Mouse (Mus musculus) cerebellum, adult 2 months (tissue): Measurements from ENCODE around the gene Kirrel3. TPM values are rescaled to one million over a fixed set of nuclear protein-coding genes. Genes with fewer than 3 reads are reported as not detected.

Experiments
- DNase-seq, 2 experiments: peaks; one replicate each; pipeline ENCODE4 v3.0.0; 2021
- H3K27ac ChIP-seq: fragments of 200-500 bp; 2 replicates; pipeline ENCODE4 v1.5.1; 2012; ENCODE audit warnings: low read length, control low read depth, inconsistent platforms; ENCODE audit not compliant: insufficient read depth
- H3K27me3 ChIP-seq: fragments of 200-500 bp; 2 replicates; pipeline ENCODE4 v1.6.1; 2012; ENCODE audit warnings: inconsistent platforms, mild to moderate bottlenecking, low read length, moderate library complexity; ENCODE audit not compliant: control insufficient read depth, insufficient read depth
- H3K4me1 ChIP-seq: fragments of 200-500 bp; 2 replicates; pipeline ENCODE4 v1.6.1; 2011; ENCODE audit warnings: low read length; ENCODE audit not compliant: control insufficient read depth, insufficient read depth
- H3K4me3 ChIP-seq: fragments of 200-500 bp; replicated peaks from 2 replicates; pipeline ENCODE3; 2011; ENCODE audit warnings: mild to moderate bottlenecking, low read depth, low read length, control low read depth; ENCODE audit not compliant: insufficient read depth
- CTCF ChIP-seq: fragments of 200-500 bp; IDR thresholded peaks from 2 replicates; pipeline ENCODE4 v1.5.1; 2011; ENCODE audit warnings: low read depth, mild to moderate bottlenecking, control low read depth, low read length, moderate library complexity, borderline replicate concordance; ENCODE audit not compliant: insufficient read depth
- POLR2A ChIP-seq: fragments of 200-500 bp; IDR thresholded peaks from 2 replicates; pipeline ENCODE4 v1.6.1; 2011; ENCODE audit warnings: low read length, control low read depth, borderline replicate concordance; ENCODE audit not compliant: insufficient read depth
- WGBS: fragments of 180-500 bp; shearing (Covaris S2); methylation state at CpG from one replicate; pipeline ENCODE4 v1.1.7; 2018; 5-methylcytosine and 5-hydroxymethylcytosine counted together
- polyA plus RNA-seq: library from polyadenylated mRNA; depleted of rRNA; stranded (reverse); fragments of >200 nt; gene quantifications from 2 replicates; pipeline ENCODE4 v1.2.3, GENCODE M21; 2012

Kirrel3 gene
- polyA plus RNA-seq, 1 experiment = 63.5 TPM

DNA sequence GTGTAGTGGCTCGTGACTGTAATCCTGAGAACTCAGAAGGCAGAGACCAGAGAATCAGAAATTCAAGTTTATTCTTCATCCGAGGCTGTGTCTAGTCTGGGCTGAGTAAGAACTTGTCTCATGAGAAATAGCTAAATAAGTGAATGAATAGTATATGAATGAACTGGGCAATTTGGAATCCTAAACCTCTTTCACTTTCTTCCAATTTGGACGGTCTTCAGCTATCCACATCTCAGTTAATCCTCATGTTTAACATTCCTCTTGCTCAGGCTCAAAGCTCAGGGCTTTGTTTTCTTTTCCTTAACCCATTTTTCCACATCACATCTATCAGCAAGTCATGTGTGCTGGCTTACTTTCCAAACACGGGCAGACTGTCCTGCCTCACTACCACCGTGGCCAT lies 25.7 kb upstream of the Kirrel3 start:
- no peaks in the 10 kb centered on the region for H3K27me3 ChIP-seq
- DNase-seq = no peak
- H3K27ac ChIP-seq = no peak overlapping the region
- TF ChIP-seq POLR2A = no peak
- no peak for TF ChIP-seq CTCF
- WGBS = 87% methylated on average over 5 of the region's 5 CpGs
- H3K4me1 ChIP-seq = no peaks in the 10 kb centered on the region
- H3K4me3 ChIP-seq = no peak overlapping the region

DNA sequence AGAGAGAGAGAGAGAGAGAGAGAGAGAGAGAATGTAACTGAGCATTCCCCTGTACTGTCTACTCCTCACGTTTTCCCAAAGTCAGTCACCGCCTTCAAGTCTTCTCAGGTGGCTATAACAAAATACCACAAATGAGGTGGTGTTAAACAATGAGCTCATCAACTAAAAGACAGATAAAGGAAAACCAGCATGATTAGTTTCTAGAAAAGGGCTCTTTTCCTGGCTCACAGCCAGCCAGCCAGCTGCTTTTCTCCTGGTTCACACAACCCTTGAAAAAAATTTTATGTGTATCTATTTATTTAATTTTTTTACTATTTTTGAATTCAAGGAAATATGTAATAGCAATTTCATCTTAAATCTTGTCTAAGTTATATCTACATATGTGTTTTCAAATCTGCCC lies 22.0 kb upstream of the Kirrel3 start:
- DNase-seq = no peak
- Histone ChIP-seq H3K4me1 (no peaks in the 10 kb centered on the region), H3K27ac (no peak overlapping the region), H3K27me3 (no peaks in the 10 kb centered on the region), H3K4me3 (no peak overlapping the region)
- TF ChIP-seq CTCF (no peak), POLR2A (no peak)
- 56% methylated on average over 2 of the region's 2 CpGs for WGBS

DNA sequence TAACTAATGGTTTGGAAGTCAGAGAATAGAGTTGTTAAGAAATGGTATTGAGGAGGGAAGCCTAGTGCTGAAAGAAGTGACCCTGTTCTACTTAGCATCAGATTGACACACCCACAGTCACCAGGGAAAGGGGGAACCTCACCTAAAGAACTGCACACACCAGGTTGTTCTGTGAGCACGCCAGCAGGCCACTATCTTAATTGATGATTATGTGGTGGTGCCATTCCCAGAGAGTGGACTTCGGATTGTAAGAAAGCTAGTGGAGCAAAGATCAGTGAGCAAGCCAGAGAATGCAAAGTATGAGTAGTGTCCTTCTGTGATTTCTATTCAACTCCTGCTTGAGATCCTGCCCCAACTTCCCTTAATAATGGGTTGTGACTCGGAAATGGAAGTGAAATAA lies 19.6 kb upstream of the Kirrel3 start:
- TF ChIP-seq CTCF (no peak), POLR2A (no peak)

GRCm38 (mm10) chr9:34469180-34469579 lies 16.5 kb upstream of the Kirrel3 start:
- Histone ChIP-seq H3K4me3 (no peak overlapping the region), H3K27me3 (no peaks in the 10 kb centered on the region), H3K27ac (no peak overlapping the region), H3K4me1 (no peaks in the 10 kb centered on the region)
- DNase-seq = no peak
- TF ChIP-seq CTCF (no peak), POLR2A (no peak)
- 95% methylated on average over 3 of the region's 3 CpGs for WGBS

More for the DNA sequence above, 19.6 kb upstream of the Kirrel3 start:
- Histone ChIP-seq H3K27me3 (no peaks in the 10 kb centered on the region), H3K27ac (no peak overlapping the region), H3K4me3 (no peak overlapping the region), H3K4me1 (no peaks in the 10 kb centered on the region)
- DNase-seq = no peak
- 80% methylated on average over 3 of the region's 3 CpGs for WGBS

DNA sequence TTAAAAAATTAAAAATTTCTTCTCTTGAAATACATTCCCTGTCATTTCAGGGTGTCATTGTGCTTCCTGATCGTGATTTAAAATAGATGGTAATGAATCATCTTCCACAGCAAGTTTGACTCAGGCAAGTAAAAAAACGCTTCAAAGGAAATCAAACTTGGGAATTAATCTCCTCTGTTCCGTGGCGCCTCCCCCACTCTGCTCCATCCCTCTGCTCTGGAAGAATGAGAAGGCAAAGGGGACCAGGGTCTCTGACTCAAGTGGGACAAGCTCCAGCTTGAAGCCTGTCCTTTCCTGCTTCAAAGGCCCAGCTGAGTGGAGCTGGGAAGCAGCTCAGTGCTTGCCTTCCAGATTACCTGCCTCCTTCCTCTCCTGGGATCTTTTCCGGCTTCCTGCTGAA lies 9.5 kb upstream of the Kirrel3 start:
- H3K4me1 ChIP-seq = no peaks in the 10 kb centered on the region
- WGBS = 72% methylated on average over 5 of the region's 5 CpGs
- TF ChIP-seq POLR2A (no peak), CTCF (no peak)
- H3K4me3 ChIP-seq = no peak overlapping the region
- H3K27ac ChIP-seq = no peak overlapping the region
- H3K27me3 ChIP-seq = no peaks in the 10 kb centered on the region
- DNase-seq = no peak

DNA sequence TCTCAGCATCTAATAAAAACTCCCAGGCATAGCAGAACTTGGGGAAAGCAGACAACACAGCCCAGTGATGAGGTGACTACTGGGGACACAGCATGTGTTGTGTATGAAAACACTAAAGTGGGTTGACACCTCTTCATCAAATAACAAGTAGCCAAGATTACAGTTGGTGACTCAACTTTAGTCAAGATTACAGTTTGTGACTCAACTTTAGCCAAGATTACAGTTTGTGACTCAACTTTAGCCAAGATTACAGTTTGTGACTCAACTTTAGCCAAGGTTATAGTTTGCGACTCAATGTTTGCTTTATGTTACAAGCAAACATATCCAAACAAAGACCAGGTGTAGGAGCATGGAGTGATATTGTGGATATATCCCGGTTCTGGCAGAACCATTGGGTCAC lies 7.2 kb upstream of the Kirrel3 start:
- no peak for DNase-seq
- WGBS = 93% methylated on average over 2 of the region's 2 CpGs
- H3K27ac ChIP-seq = no peak overlapping the region
- no peaks in the 10 kb centered on the region for H3K27me3 ChIP-seq
- H3K4me3 ChIP-seq = no peak overlapping the region
- TF ChIP-seq POLR2A = no peak
- no peak for TF ChIP-seq CTCF
- H3K4me1 ChIP-seq = no peaks in the 10 kb centered on the region

GRCm38 (mm10) chr9:34483236-34483635 lies 2.5 kb upstream of the Kirrel3 start:
- TF ChIP-seq CTCF (no peak), POLR2A (no peak)
- H3K27ac ChIP-seq = no peak overlapping the region
- WGBS = 80% methylated on average over 2 of the region's 2 CpGs
- DNase-seq = no peak
- H3K4me3 ChIP-seq = no peak overlapping the region
- H3K4me1 ChIP-seq = no peaks in the 10 kb centered on the region
- H3K27me3 ChIP-seq = no peaks in the 10 kb centered on the region

DNA sequence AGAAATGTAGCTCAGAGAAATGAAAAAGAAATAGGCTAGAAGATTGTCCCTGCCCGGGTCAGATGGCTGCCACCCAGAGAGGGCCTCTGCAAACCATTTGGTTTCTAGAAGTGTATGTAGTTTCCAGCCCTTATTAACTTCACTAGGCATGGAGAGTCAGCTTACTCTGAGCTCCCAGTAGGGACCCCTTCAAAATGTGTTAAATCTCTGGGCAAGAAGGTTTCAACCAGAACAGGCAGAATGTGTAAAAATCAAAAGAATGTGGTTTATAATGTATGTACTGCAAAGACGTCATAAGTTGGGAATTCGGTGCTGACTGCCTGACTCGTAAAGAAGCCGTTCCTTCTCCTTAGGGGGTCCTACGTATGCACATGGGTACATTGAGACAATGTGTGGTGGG lies 1.0 kb upstream of the Kirrel3 start:
- H3K4me1 ChIP-seq = no peaks in the 10 kb centered on the region
- no peak overlapping the region for H3K27ac ChIP-seq
- 70% methylated on average over 6 of the region's 6 CpGs for WGBS
- H3K27me3 ChIP-seq = no peaks in the 10 kb centered on the region
- no peak overlapping the region for H3K4me3 ChIP-seq
- no peak for TF ChIP-seq POLR2A
- TF ChIP-seq CTCF = no peak
- DNase-seq = no peak
